Mouse (Mus musculus) testis, adult 2 months (tissue): Measurements from ENCODE around the gene Parp12. TPM values are rescaled to one million over a fixed set of nuclear protein-coding genes. Genes with fewer than 3 reads are reported as not detected.

ENCODE experiments used
- H3K27ac ChIP-seq: fragments of 200-500 bp; 2 replicates; pipeline ENCODE4 v1.5.1; 2012; ENCODE audit warnings: low read depth, low read length; ENCODE audit not compliant: control insufficient read depth, insufficient read depth
- H3K27me3 ChIP-seq: fragments of 200-500 bp; 2 replicates; pipeline ENCODE4 v1.6.1; 2012; ENCODE audit warnings: mild to moderate bottlenecking, low read length, moderate library complexity; ENCODE audit not compliant: control insufficient read depth, insufficient read depth
- H3K36me3 ChIP-seq: fragments of 200-500 bp; 2 replicates; pipeline ENCODE4 v1.6.1; 2012; ENCODE audit warnings: mild to moderate bottlenecking, low read length; ENCODE audit not compliant: control insufficient read depth, insufficient read depth
- H3K4me1 ChIP-seq: fragments of 200-500 bp; 2 replicates; pipeline ENCODE4 v1.6.1; 2012; ENCODE audit warnings: low read length; ENCODE audit not compliant: control insufficient read depth, insufficient read depth
- H3K4me3 ChIP-seq: fragments of 200-500 bp; 2 replicates; pipeline ENCODE4 v1.5.1; 2012; ENCODE audit warnings: low read depth, mild to moderate bottlenecking, low read length, moderate library complexity, mixed read lengths; ENCODE audit not compliant: control insufficient read depth
- CTCF ChIP-seq: fragments of 200-500 bp; IDR thresholded peaks from 2 replicates; pipeline ENCODE4 v1.5.1; 2012; ENCODE audit warnings: low read depth, mild to moderate bottlenecking, inconsistent platforms, low read length, moderate library complexity; ENCODE audit not compliant: control insufficient read depth, insufficient read depth, insufficient replicate concordance
- POLR2A ChIP-seq: fragments of 200-500 bp; IDR thresholded peaks from 2 replicates; pipeline ENCODE4 v1.6.1; 2012; ENCODE audit warnings: low read depth, mild to moderate bottlenecking, inconsistent platforms, low read length, moderate library complexity; ENCODE audit not compliant: control insufficient read depth
- polyA plus RNA-seq: library from polyadenylated mRNA; depleted of rRNA; stranded (reverse); fragments of >200 nt; gene quantifications from 2 replicates; pipeline ENCODE4 v1.2.3, GENCODE M21; 2012; rRNA removed

The Parp12 gene
- 21.0 and 23.1 TPM in 2 replicates for polyA plus RNA-seq

DNA sequence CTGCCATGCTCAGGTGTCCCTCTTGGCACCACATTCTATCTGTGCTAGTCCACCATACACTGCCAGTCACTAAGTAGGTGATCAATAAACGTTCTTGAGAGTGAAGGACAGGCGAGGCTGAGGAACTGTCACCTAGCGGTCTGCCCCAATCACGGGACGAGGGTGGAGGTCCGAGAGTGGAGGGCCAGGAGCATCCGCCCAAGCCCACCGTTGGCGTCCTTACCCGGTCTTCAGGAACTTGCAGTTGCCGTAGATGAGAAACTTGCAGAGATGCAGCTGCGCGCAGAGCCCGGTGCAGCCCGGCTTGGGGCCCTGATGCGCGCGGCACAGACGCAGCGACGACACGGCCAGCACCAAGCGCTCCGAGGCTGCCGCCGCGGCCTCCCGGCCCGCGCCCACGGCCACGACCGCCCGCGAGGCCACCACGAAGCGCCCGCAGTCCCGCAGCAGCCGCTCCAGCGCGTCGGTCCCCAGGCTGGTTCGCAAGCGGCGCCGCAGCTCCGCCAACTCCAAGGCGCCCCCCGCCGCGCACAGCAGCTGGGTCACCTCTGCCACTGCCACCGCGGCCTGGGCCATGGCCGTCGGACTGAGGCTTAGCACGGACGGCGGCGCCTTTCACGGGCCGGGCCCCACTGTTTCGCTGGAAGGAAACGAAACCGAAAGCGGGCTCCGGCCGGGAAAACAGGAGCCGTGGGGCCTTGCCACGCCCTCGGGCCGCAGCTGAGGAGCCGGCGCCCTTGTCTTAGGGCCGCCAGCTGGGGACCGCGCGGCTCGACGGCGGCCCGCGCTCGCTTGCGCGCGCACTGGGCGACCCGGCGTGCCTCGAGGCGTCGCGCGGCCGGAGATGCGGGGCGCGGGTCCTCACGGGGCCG, at the start of gene Parp12:
Gene Parp12 (minus strand): TSS at position 766 of the 872 bp plus-strand sequence.
- no peaks in the 10 kb centered on the region; the same call in 1 of the 2 replicates for H3K36me3 ChIP-seq
- peak within 1 kb of the TSS; percentile 98 for H3K4me3 ChIP-seq
- peaks cover 8% of the 10 kb centered on the region for H3K4me1 ChIP-seq
- no peaks in the 10 kb centered on the region for H3K27me3 ChIP-seq
- TF ChIP-seq POLR2A (no peak), CTCF (no peak)
- peak within 1 kb of the TSS; percentile 97 for H3K27ac ChIP-seq

DNA sequence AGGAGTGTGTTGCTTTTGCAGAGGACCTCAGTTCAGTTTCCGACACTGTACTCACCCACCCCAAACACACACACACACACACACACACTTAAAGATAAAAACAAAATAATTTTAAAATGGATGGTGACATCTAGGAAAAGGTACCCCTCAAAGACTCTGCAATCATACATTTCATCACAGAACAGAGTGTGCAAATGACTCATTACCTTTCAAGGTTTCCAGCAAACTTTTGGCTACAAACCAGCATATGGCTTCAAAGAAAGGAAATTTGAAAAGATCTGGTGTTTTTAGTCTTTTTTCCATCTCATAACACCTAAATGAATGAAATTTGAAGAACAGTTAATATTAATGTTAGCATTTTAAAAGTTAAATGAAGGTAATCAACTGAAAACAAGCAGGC, 46.7 kb upstream of the Parp12 start:
- Histone ChIP-seq H3K4me1 (no peaks in the 10 kb centered on the region), H3K36me3 (no peaks in the 10 kb centered on the region), H3K27me3 (no peaks in the 10 kb centered on the region), H3K27ac (no peak overlapping the region), H3K4me3 (no peak overlapping the region)
- TF ChIP-seq POLR2A (no peak), CTCF (no peak)

DNA sequence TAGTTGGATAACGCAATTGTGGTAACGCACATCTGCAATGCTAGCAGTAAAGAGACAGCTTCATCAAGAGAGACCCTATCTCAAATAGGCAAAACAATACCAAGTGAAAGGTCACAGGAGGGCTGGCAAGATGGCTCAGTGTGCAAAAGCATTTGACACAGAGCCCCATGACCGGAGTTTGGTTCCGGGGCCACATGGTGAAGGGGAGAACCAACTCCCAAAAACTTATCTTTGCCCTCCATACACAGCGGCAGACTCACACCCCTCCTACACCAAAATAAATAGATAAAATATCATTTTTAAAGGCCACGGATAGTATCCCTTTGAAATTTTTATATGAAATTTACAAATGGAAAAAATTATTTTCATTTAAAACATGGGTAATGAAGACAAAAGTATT, 43.8 kb upstream of the Parp12 start:
- Histone ChIP-seq H3K4me1 (no peaks in the 10 kb centered on the region), H3K36me3 (no peaks in the 10 kb centered on the region), H3K27me3 (no peaks in the 10 kb centered on the region), H3K4me3 (no peak overlapping the region), H3K27ac (no peak overlapping the region)
- TF ChIP-seq POLR2A (no peak), CTCF (no peak)

DNA sequence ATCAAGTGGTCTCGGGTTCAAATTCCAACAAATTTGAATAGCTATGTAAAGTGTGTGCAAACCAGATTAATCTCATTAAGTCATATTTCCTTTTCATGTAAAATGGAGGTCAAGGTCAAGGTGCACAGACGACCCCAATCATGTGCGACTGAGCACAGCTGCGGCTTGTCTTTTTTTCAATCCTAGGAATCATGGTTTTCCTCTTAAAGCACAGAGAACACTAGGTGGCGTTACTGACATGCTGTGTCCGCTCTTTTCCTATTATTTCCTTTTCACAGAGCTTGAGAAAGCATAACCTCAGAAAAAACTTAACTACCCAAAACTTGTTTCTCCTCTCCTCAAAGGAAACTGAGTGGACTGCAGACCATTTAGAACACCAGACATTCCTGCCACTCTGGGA, 27.9 kb upstream of the Parp12 start:
- no peak overlapping the region for H3K27ac ChIP-seq
- H3K4me3 ChIP-seq: no peak overlapping the region
- TF ChIP-seq CTCF (no peak), POLR2A (no peak)
- H3K27me3 ChIP-seq: no peaks in the 10 kb centered on the region
- H3K4me1 ChIP-seq: no peaks in the 10 kb centered on the region
- H3K36me3 ChIP-seq: peaks cover 3% of the 10 kb centered on the region

DNA sequence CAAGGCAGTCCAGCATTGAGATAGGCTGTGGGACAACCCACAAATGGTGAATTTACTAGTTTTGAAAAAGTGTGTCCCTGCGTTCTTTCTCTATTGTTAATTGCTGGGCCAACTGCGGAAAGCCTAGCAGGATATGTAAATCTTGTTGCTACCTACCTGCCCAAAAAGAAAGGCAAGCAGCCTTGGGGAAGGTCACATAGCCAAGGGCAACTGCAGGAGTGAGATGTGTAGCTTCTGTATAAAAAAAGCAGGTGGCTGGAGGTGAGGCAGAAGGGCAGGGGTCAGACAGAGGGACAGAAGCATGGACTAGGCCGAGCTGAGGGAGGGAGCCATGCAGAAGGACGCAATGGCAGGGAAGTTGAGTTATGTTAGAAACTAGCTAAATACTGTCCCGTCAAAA, 14.4 kb upstream of the Parp12 start:
- no peaks in the 10 kb centered on the region for H3K36me3 ChIP-seq
- TF ChIP-seq CTCF (no peak), POLR2A (no peak)
- no peak overlapping the region for H3K27ac ChIP-seq
- no peaks in the 10 kb centered on the region for H3K4me1 ChIP-seq
- H3K4me3 ChIP-seq: no peak overlapping the region
- no peaks in the 10 kb centered on the region for H3K27me3 ChIP-seq

DNA sequence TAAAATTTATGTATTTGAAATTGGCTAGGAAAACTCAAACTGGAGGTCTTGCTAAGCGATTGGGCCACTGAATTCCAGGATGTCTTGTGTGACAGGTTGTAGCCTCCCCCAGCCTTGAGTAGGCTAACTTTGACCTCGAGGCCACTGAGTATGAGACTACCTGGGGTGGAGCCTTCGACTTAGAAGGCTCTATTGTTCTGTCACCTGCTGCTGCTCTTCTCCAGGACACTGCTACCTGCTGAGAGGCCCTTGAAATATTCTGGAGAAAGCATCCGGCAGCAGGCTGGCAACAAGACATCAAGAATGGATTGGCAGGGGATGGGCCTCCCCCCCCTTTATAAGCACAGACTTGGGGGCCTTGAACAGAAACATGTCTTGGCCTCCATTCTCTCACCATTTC, 13.3 kb upstream of the Parp12 start:
- TF ChIP-seq POLR2A (no peak), CTCF (no peak)
- Histone ChIP-seq H3K27ac (no peak overlapping the region), H3K36me3 (no peaks in the 10 kb centered on the region), H3K4me1 (no peaks in the 10 kb centered on the region), H3K27me3 (no peaks in the 10 kb centered on the region), H3K4me3 (no peak overlapping the region)

DNA sequence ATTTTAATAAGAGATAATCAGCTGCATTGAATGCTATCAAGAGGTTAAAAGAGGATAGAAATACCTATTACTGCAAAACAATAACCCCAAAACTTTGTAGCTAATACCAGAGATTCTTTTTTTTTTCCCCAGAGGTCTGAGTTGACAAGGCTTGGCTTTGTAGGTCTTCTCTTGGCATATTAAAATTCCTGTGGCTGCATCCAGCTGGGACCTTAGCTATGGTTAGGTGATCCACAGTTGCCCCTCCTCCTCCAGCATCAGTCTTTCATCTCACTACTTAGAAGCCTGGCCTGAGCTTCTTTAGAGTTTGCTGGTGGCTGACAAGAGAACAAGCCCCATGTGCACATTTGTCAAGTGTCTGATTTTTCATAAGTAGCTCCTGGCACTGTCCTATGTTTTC, 6.6 kb upstream of the Parp12 start:
- H3K27me3 ChIP-seq: no peaks in the 10 kb centered on the region
- no peak overlapping the region for H3K27ac ChIP-seq
- TF ChIP-seq CTCF: no peak
- no peak for TF ChIP-seq POLR2A
- no peaks in the 10 kb centered on the region for H3K4me1 ChIP-seq
- no peaks in the 10 kb centered on the region for H3K36me3 ChIP-seq
- H3K4me3 ChIP-seq: no peak overlapping the region

DNA sequence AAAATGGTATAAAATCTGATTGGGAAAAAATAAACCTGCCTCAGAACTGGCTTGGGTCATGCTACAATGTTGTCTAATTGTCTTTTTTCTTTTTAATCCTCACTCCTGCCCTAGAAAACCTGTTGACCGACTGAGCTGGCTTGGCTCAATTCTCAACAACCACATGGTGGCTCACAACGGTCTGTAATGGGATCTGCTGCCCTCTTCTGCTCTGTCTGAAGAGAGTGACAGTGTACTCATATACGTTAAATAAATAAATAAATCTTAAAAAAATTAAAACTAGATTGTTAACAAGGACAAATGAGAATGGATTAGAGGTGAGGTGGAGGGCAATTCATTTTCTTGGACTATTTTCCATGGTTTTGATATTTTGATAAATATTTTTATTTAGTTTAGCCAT, 2.5 kb upstream of the Parp12 start:
- no peak overlapping the region for H3K4me3 ChIP-seq
- H3K36me3 ChIP-seq: no peaks in the 10 kb centered on the region
- no peak for TF ChIP-seq POLR2A
- H3K4me1 ChIP-seq: peaks cover 8% of the 10 kb centered on the region
- H3K27me3 ChIP-seq: no peaks in the 10 kb centered on the region
- no peak overlapping the region for H3K27ac ChIP-seq
